Mouse (Mus musculus) olfactory bulb, adult 2 months (tissue): ENCODE results near the gene Hoxb6.

ENCODE experiments used
- CTCF ChIP-seq: fragments of 200-500 bp; IDR thresholded peaks from 2 replicates; pipeline ENCODE4 v1.5.1; 2012; ENCODE audit warnings: low read depth, mild to moderate bottlenecking, low read length, moderate library complexity; ENCODE audit not compliant: insufficient read depth
- POLR2A ChIP-seq: fragments of 200-500 bp; IDR thresholded peaks from 2 replicates; pipeline ENCODE4 v1.6.1; 2012; ENCODE audit warnings: mild to moderate bottlenecking, low read depth, low read length, moderate library complexity; ENCODE audit not compliant: insufficient read depth

- TF ChIP-seq CTCF (no peak), POLR2A (no peak)
These were observed 53.9 kb downstream of the Hoxb6 start for GRCm38 (mm10) chr11:96345893-96346806.
